Mouse (Mus musculus) testis, adult 2 months (tissue): Measurements from ENCODE around the gene Atp5d.

Experiments
- CTCF ChIP-seq: fragments of 200-500 bp; IDR thresholded peaks from 2 replicates; pipeline ENCODE4 v1.5.1; 2012; ENCODE audit warnings: low read depth, mild to moderate bottlenecking, inconsistent platforms, low read length, moderate library complexity; ENCODE audit not compliant: control insufficient read depth, insufficient read depth, insufficient replicate concordance
- POLR2A ChIP-seq: fragments of 200-500 bp; IDR thresholded peaks from 2 replicates; pipeline ENCODE4 v1.6.1; 2012; ENCODE audit warnings: low read depth, mild to moderate bottlenecking, inconsistent platforms, low read length, moderate library complexity; ENCODE audit not compliant: control insufficient read depth

- no peak for TF ChIP-seq POLR2A
- no peak; the same call in 1 of the 2 replicates for TF ChIP-seq CTCF
These were observed 49.3 kb upstream of the Atp5d start for GRCm38 (mm10) chr10:80089146-80089545.
